Mouse (Mus musculus): ENCODE measurements at regions not wholly inside any gene's neighbourhood (a gene's known extent, or its start where the extent isn't known, plus 50 kb on each side); places are given as distances from the start of the nearest gene placed in this dataset.

GRCm38 (mm10) chr11:109039792-109040518 lies 104.2 kb downstream of the E030025P04Rik start:
- DNase-seq (ENCODE audit: low spot score), result no peak

GRCm38 (mm10) chr11:109039060-109039791 lies 104.9 kb downstream of the E030025P04Rik start:
- DNase-seq (ENCODE audit: low spot score), result no peak

GRCm38 (mm10) chr11:109038136-109038535 lies 106.0 kb downstream of the E030025P04Rik start:
- DNase-seq (ENCODE audit: low spot score), result no peak

- DNase-seq (ENCODE audit: low spot score), result no peak
Observed at GRCm38 (mm10) chr11:109034596-109034995, 109.6 kb downstream of the E030025P04Rik start.

GRCm38 (mm10) chr11:109034072-109034471 lies 110.1 kb downstream of the E030025P04Rik start:
- no peak for DNase-seq (ENCODE audit: low spot score)

- no peak for DNase-seq (ENCODE audit: low spot score)
Observed at GRCm38 (mm10) chr11:109032729-109033128, 111.4 kb downstream of the E030025P04Rik start.

- peak; percentile 26 for DNase-seq (ENCODE audit: low spot score)
Observed at GRCm38 (mm10) chr11:109030486-109030885, 110.3 kb downstream of the Axin2 start.

- no peak for DNase-seq (ENCODE audit: low spot score)
Observed at GRCm38 (mm10) chr11:109029894-109030293, 109.7 kb downstream of the Axin2 start.

- no peak for DNase-seq (ENCODE audit: low spot score)
Observed at GRCm38 (mm10) chr11:109014806-109015205, 94.7 kb downstream of the Axin2 start.

GRCm38 (mm10) chr11:109011161-109011560 lies 91.0 kb downstream of the Axin2 start:
- no peak for DNase-seq (ENCODE audit: low spot score)

- no peak for DNase-seq (ENCODE audit: low spot score)
Observed at GRCm38 (mm10) chr11:109008872-109009271, 88.7 kb downstream of the Axin2 start.

GRCm38 (mm10) chr11:109005681-109006080 lies 85.5 kb downstream of the Axin2 start:
- no peak for DNase-seq (ENCODE audit: low spot score)
